Mouse (Mus musculus): ENCODE measurements around the gene Gtpbp2.

- no peak for TF ChIP-seq POLR2A (IDR thresholded peaks at IDR 0.05; ENCODE audit: insufficient read length, low read depth)
- TF ChIP-seq MYOD1 (IDR thresholded peaks at IDR 0.05; ENCODE audit: control insufficient read depth in 1 of 3, insufficient read length in 2 of 3, low read depth in 2 of 3): no peak
- no peak for TF ChIP-seq E2F4 (IDR thresholded peaks at IDR 0.05; ENCODE audit: insufficient read depth)
- no peak for TF ChIP-seq MAX (IDR thresholded peaks at IDR 0.05; ENCODE audit: low read depth)
- no peak for TF ChIP-seq REST (IDR thresholded peaks at IDR 0.05; ENCODE audit: insufficient read depth, insufficient read length)
- no peak for TF ChIP-seq POLR2AphosphoS2 (IDR thresholded peaks at IDR 0.05; ENCODE audit: insufficient read length, low read depth)
- TF ChIP-seq MYOG (IDR thresholded peaks at IDR 0.05; ENCODE audit: control insufficient read depth in 1 of 3, insufficient read depth in 1 of 3, insufficient read length in 2 of 3, low read depth in 2 of 3): no peak
- TF ChIP-seq SRF (IDR thresholded peaks at IDR 0.05; ENCODE audit: control insufficient read depth, insufficient read length, low read depth): no peak
- TF ChIP-seq USF1 (IDR thresholded peaks at IDR 0.05; ENCODE audit: low read depth): no peak
- no peak for TF ChIP-seq TCF12 (IDR thresholded peaks at IDR 0.05; ENCODE audit: insufficient read depth, poor library complexity, severe bottlenecking)
Measured at GRCm38 (mm10) chr17:46115489-46115888, 45.3 kb upstream of the Gtpbp2 start.

Data from myocyte (in vitro differentiated cells).